Mouse (Mus musculus) R1 (cell line): ENCODE results near the gene Olfr550.

Source experiments
- DNase-seq: peaks from one replicate; pipeline ENCODE4 v3.0.0-alpha.2; 2018; ENCODE audit warnings: low read depth, low spot score

Gene Olfr550

GRCm38 (mm10) chr7:102571142-102571541 lies at the start of gene Olfr550:
Gene Olfr550 (plus strand): TSS chr7:102571442.
- DNase-seq = no peak

- no peak for DNase-seq
These were observed 42.2 kb upstream of the Olfr550 start for GRCm38 (mm10) chr7:102529052-102529451.

GRCm38 (mm10) chr7:102534449-102534848 lies 36.8 kb upstream of the Olfr550 start, which contains the start of gene Olfr547:
Gene Olfr547 (plus strand): TSS chr7:102534749.
- DNase-seq = no peak

DNA sequence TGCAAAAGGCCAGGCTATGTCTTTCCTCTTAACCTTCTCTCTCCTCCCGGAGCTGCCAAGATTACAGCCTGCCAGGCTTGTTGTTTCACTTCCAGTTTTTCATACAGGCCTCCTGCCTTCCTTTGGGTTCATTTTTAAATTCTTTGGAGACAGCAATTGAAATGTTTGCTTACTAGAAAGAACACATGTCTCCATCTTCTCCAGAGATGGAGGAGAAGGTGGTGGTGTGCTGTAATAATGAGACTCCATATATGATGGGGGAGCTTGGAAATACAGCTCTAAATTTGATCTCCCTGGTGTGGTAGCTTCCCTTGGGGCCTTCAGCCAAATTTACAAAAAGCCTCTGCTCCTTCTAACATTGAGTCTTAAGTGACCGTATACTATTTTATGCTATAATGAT lies 30.6 kb upstream of the Olfr550 start, which contains the start of gene Olfr548-ps1:
TSS of gene Olfr548-ps1 (plus strand) at position 301 of the 400 bp plus-strand sequence.
- no peak for DNase-seq

- peak; percentile 60 for DNase-seq
These were observed 30.0 kb upstream of the Olfr550 start for GRCm38 (mm10) chr7:102541251-102541650.

DNA sequence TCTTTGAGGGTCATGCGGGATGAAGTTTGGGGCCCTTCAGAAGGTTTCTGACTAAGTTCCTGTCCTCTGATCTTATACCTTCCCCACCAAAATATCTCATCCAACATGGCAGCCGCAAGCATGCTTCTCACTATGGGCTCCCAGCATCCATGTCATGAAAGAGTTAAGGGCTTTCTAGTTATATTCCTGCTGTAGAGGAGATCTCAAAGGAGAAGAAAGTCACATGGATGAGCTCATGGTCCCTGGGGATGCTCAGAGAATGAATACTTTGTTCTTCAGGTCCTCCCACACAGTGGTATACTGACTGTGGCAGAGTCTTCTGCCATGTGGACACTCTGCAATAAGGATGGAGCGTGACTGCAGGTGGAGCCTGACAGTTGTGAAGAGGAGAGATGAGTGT lies 21.7 kb upstream of the Olfr550 start, which contains the start of gene Olfr549:
TSS of gene Olfr549 (plus strand) at position 301 of the 400 bp plus-strand sequence.
- no peak for DNase-seq

DNA sequence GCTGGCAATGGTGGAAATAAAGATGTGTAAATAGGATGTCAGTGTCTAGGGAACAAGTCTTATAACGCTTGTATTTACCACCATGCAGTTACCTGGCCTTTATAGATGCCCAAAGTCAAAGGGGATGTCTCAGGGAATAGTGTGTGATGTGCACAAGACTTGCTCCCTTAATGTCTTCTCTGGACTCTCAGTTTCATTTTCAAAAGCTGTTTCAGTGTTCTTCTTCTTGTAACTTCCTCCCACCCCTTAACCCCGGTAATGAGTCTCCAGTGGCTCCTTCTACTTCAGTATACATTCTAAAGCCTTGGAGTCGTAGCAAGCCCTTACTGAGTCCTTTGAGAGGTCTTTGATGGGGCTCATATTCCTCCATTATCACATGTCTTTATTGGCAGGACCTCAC lies 18.0 kb upstream of the Olfr550 start:
- no peak for DNase-seq

DNA sequence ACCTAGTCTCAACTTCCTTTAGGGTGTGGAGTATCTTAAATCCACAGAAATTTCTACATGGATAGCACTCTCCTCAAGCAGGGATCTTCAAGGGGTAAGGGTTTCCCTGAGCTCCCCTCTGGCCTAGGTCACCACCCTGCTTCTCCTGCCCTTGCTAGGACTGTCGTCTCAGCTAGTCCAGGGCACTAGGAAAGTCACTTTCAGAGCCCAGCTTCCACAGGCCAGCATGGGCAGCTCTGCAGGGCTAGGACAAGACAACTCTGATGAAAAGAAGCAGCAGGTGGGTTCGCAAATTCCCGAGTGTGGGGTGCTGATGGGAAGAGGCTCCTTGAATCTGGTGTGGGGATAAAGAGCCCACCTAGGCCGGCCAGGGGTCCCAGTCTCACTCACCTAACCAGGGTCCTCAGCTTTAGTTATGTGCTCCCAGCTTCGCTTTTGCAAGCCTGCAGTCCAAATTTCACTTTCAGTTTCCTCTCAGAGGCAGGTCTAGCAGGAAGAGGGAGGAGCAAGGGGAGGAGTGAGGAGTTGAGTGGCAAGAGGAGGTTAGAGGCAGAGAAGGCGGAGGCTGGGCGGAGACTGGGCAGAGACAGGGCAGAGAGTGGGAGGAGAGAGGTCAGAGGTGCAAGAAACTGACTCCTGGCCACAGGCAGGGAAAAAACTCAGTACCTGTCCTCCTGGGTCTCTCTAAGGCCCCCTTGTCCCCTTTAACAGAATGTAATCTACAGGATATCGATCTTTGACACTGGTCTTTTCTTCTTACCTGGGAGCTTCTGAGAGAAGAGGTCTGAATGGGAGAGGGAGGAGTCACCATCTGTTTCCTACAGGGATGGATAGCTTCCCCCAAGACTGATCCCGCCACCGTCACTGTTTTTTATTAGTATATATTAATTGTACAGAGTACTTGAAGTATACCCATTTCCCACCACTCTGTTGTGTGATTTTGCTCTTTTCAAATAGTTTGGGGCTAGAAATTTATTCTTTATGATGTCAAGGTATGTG lies 5.9 kb upstream of the Olfr550 start, which contains the start of gene Trim21:
TSS of gene Trim21 (minus strand) at position 488 of the 999 bp plus-strand sequence.
- peak; percentile 93 for DNase-seq

DNA sequence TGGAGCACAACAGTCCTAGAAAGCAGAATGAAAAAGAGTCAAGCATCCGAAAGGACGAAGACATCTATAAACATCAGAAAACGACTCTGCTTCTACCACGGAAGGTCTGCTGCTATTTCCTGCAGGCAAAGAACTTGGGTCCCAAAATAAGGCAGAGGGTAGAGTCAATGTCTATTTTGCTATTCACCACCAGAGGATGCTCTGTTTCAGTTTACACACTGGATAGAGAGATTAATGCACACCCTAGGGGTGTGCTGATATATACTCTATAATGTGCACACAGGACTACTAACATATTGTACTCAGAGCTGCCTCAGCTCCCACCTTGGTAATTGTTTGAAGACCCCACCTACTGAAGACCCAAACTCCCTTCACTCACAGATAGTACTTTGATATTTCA lies 5.0 kb upstream of the Olfr550 start:
- DNase-seq = no peak

- no peak for DNase-seq
These were observed 2.1 kb downstream of the Olfr550 start for GRCm38 (mm10) chr7:102573174-102573830.

DNA sequence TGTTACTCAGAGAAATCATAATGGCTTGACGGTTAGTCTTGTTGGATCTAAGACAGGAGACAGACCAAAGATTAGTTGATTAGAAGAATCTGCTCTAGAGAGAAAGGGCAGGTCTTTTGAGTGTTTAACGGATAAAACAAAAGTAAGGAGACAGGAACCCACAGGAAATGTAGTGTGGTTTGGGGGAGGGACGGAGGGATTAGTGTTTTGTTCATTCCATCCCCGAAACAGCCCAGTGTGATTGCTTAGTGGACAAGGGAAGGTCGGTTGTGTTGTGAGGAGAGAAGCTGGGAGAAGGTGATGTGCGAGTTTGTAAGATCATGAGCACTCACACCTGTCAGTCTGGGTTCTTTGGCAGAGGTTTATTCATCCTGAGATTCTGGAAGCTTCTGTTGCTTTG lies 4.8 kb downstream of the Olfr550 start:
- no peak for DNase-seq

DNA sequence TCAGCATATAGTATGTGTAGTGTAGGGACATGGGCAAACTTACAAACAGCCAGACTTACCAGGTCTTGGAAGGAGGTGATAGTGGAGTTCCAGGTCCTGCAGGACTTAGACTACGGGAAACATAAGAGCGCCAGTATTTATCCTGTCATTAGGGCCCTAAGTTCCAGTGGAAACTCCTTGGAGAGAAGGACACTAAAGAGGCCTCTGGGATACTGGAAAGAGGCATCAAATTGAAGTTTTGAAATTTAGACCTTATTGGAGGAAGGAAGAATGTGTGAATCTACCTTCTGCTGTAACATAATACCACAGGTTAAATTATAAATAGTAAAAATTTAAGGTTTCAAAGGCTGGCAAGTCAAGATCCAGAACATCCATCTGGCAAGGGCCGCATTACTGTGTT lies 20.5 kb downstream of the Olfr550 start, which contains the start of gene Olfr551:
TSS of gene Olfr551 (minus strand) at position 101 of the 400 bp plus-strand sequence.
- DNase-seq = no peak

GRCm38 (mm10) chr7:102597378-102598031 lies 26.3 kb downstream of the Olfr550 start, which contains the start of gene Olfr552:
Gene Olfr552 (plus strand): TSS chr7:102597770.
- no peak for DNase-seq

GRCm38 (mm10) chr7:102618118-102618517 lies 46.9 kb downstream of the Olfr550 start, which contains the start of gene Olfr553:
Gene Olfr553 (minus strand): TSS chr7:102618218.
- no peak for DNase-seq

GRCm38 (mm10) chr7:102619608-102620007 lies 48.4 kb downstream of the Olfr550 start:
- DNase-seq = no peak

DNA sequence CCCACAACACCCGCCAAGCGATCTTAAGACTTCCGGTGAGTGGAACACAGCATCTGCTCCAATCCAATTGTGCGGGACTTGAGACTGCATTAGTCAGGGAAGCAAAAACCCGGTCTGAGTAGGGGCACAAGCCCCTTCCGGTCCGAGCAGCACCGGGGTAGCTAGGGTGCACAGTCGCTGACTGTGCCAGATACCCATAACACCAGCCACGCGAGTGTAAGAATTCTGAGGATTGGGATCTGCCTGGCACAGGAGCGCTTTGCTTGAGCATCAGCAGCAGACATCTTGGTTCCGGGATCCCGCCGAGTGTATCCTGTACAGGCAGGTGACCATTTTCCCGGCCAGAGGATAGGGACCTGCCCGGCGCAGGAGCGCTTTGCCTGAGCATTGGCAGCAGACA lies 49.1 kb downstream of the Olfr550 start:
- peak; percentile 53 for DNase-seq
